Mouse (Mus musculus) liver, embryonic 16.5 days (tissue): ENCODE data around the gene Rnf220. TPM values are rescaled to one million over a fixed set of nuclear protein-coding genes. Genes with fewer than 3 reads are reported as not detected.

ENCODE experiments used
- ATAC-seq: fragments of 200-750 bp; cut with Nextera tagmentation; 2 replicates; pipeline ENCODE4 v1.8.0; 2017; ENCODE audit warnings: low read depth, mild to moderate bottlenecking, moderate number of reproducible peaks, moderate library complexity
- H3K27ac ChIP-seq: fragments of 300-500 bp; sonication (generic); 2 replicates; pipeline ENCODE4 v1.5.1; 2014; ENCODE audit warnings: mild to moderate bottlenecking, low read length
- H3K27me3 ChIP-seq: fragments of 300-500 bp; sonication (generic); 2 replicates; pipeline ENCODE4 v1.6.1; 2014; ENCODE audit warnings: low read depth, low read length, mixed read lengths; ENCODE audit not compliant: control insufficient read depth, insufficient read depth
- H3K36me3 ChIP-seq: fragments of 300-500 bp; sonication (generic); 2 replicates; pipeline ENCODE4 v1.6.1; 2014; ENCODE audit warnings: mild to moderate bottlenecking; ENCODE audit not compliant: control insufficient read depth, insufficient read depth
- H3K4me1 ChIP-seq: fragments of 300-500 bp; sonication (generic); 2 replicates; pipeline ENCODE4 v1.6.1; 2014; ENCODE audit warnings: low read depth, low read length, mixed read lengths; ENCODE audit not compliant: control insufficient read depth
- H3K4me2 ChIP-seq: fragments of 300-500 bp; sonication (generic); 2 replicates; pipeline ENCODE4 v1.6.1; 2014; ENCODE audit warnings: low read depth, low read length, mixed read lengths
- H3K4me3 ChIP-seq: fragments of 300-500 bp; sonication (generic); 2 replicates; pipeline ENCODE4 v1.5.1; 2014; ENCODE audit warnings: low read depth, mild to moderate bottlenecking, low read length
- H3K9ac ChIP-seq: fragments of 300-500 bp; sonication (generic); 2 replicates; pipeline ENCODE4 v1.6.1; 2014; ENCODE audit warnings: low read depth, low read length
- H3K9me3 ChIP-seq: fragments of 300-500 bp; sonication (generic); replicated peaks from 2 replicates; pipeline ENCODE4 v1.6.1; 2016; ENCODE audit warnings: low read length; ENCODE audit not compliant: control insufficient read depth
- WGBS: fragments of 180-500 bp; shearing (Covaris S2); extraction: QIAGEN DNeasy Blood & Tissue Kit; methylation state at CpG from one replicate; pipeline ENCODE4 v1.1.7; 2014; ENCODE audit not compliant: insufficient replicate concordance; 5-methylcytosine and 5-hydroxymethylcytosine counted together
- polyA plus RNA-seq: library from polyadenylated mRNA; unstranded; fragments of >200 nt; fragmentation: Nextera tagmentation; extraction: Ambion mirVana; gene quantifications from 2 replicates; pipeline ENCODE4 v1.2.1, GENCODE M21; 2015

Rnf220 gene
- polyA plus RNA-seq, 1 experiment from 2014 or later: 21.5 TPM

- Histone ChIP-seq H3K9ac (no peak overlapping the region), H3K27me3 (no peaks in the 10 kb centered on the region), H3K9me3 (no peaks in the 10 kb centered on the region), H3K4me2 (no peak overlapping the region), H3K4me3 (no peak overlapping the region), H3K36me3 (no peaks in the 10 kb centered on the region), H3K4me1 (no peaks in the 10 kb centered on the region), H3K27ac (no peak overlapping the region)
- ATAC-seq: no peak
- 61% methylated on average over 7 of the region's 7 CpGs for WGBS
Observed at GRCm38 (mm10) chr4:117361558-117361873, 135.3 kb downstream of the Rnf220 start.

GRCm38 (mm10) chr4:117360713-117361557, 135.9 kb downstream of the Rnf220 start:
- H3K4me1 ChIP-seq: no peaks in the 10 kb centered on the region; the same call in 1 of the 2 replicates
- H3K27me3 ChIP-seq: no peaks in the 10 kb centered on the region
- H3K9ac ChIP-seq: no peak overlapping the region
- ATAC-seq: no peak
- H3K36me3 ChIP-seq: no peaks in the 10 kb centered on the region
- no peak overlapping the region for H3K27ac ChIP-seq
- no peaks in the 10 kb centered on the region for H3K9me3 ChIP-seq
- H3K4me3 ChIP-seq: no peak overlapping the region
- H3K4me2 ChIP-seq: no peak overlapping the region
- whole genome bisulfite sequencing: 61% methylated on average over 16 of the region's 16 CpGs

DNA sequence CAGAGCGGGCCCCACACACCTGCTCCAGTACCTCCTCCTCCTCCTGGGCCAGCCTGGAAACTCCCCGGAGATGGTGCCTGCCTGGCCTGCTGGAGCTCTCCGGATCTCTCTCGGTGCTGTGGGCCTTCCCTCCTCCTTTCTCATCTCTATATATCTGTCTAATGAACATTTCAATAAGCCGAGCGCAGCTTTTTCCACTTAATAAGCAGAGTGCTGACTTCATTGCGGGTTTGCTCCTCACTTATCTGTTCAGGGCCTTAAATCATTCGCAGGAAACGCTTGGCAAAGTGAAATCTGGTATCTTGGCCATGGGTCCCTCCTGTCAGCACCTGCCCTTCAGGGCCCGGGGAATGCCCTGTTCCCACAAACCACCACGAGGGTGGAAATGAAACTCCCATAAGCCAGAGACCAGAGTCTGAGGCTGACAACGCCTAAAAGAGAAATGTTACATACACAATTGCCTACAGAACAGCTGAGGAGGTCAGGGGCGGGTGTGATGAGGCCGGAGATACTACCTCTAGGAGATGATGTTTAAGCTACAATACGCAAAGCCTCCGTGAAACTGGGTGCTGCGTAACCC, 137.0 kb downstream of the Rnf220 start:
- 57% methylated on average over 17 of the region's 17 CpGs for WGBS
- Histone ChIP-seq H3K4me1 (no peaks in the 10 kb centered on the region; the same call in 1 of the 2 replicates), H3K4me2 (no peak overlapping the region), H3K27ac (no peak overlapping the region), H3K4me3 (no peak overlapping the region), H3K27me3 (no peaks in the 10 kb centered on the region), H3K36me3 (no peaks in the 10 kb centered on the region), H3K9ac (no peak overlapping the region), H3K9me3 (no peaks in the 10 kb centered on the region)
- ATAC-seq: no peak

GRCm38 (mm10) chr4:117357917-117358316, 138.9 kb downstream of the Rnf220 start:
- H3K4me3 ChIP-seq: no peak overlapping the region
- H3K9ac ChIP-seq: no peak overlapping the region
- no peaks in the 10 kb centered on the region for H3K27me3 ChIP-seq
- no peaks in the 10 kb centered on the region; the same call in 1 of the 2 replicates for H3K4me1 ChIP-seq
- H3K9me3 ChIP-seq: no peaks in the 10 kb centered on the region
- no peaks in the 10 kb centered on the region for H3K36me3 ChIP-seq
- ATAC-seq: no peak
- H3K4me2 ChIP-seq: no peak overlapping the region
- H3K27ac ChIP-seq: no peak overlapping the region
- WGBS: 58% methylated on average over 7 of the region's 7 CpGs

GRCm38 (mm10) chr4:117357104-117357503, 139.7 kb downstream of the Rnf220 start:
- Histone ChIP-seq H3K27me3 (no peaks in the 10 kb centered on the region), H3K9me3 (no peaks in the 10 kb centered on the region), H3K27ac (no peak overlapping the region), H3K4me2 (no peak overlapping the region), H3K36me3 (no peaks in the 10 kb centered on the region), H3K4me3 (no peak overlapping the region), H3K4me1 (no peaks in the 10 kb centered on the region; the same call in 1 of the 2 replicates), H3K9ac (no peak overlapping the region)
- no peak for ATAC-seq
- 71% methylated on average over 5 of the region's 5 CpGs for WGBS

DNA sequence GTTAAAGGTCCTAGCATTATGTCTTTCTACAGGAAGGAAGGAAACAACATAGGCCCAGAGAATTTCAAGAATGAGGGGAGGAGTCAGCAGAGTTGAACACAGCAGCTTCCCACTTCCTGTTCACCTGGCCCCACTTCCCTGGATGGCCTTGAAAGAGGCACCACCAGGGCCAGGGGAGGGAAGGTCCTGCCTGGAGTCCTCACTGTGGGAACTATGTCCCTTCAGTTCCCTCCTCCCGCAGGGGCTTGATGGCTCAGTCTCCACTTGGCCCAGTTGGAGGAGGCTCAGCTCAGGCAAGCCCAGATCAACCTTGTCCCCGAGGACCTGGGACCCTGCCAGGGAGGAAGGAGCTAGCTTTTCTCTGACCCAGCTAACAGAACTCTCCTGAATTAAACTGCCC, 140.6 kb downstream of the Rnf220 start:
- no peak overlapping the region for H3K4me2 ChIP-seq
- no peaks in the 10 kb centered on the region for H3K36me3 ChIP-seq
- no peak overlapping the region for H3K4me3 ChIP-seq
- 19% methylated on average over 2 of the region's 2 CpGs for WGBS
- no peaks in the 10 kb centered on the region for H3K9me3 ChIP-seq
- H3K27ac ChIP-seq: no peak overlapping the region
- H3K9ac ChIP-seq: no peak overlapping the region
- no peaks in the 10 kb centered on the region; the same call in 1 of the 2 replicates for H3K4me1 ChIP-seq
- ATAC-seq: no peak
- H3K27me3 ChIP-seq: no peaks in the 10 kb centered on the region

DNA sequence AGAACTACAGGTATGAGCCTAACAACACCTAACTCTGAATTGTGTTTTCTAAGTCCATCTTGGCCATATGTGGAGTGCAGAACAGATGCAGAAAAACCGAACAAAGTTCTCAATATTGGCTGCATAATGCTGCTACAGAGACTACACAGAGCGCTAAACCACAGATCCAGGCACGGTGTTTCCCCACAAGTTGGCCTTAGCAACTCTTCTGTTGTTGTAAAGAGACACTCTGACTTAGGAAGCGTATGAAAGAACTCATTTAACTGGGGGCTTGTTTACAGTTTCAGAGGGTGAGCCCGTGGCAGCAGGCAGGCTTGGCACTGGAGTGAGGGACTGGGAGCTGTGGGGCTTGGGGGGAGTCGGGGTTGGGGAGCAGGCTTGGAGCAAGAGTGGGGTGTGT, 142.2 kb downstream of the Rnf220 start:
- Histone ChIP-seq H3K27ac (no peak overlapping the region), H3K27me3 (no peaks in the 10 kb centered on the region), H3K4me1 (no peaks in the 10 kb centered on the region; the same call in 1 of the 2 replicates), H3K4me2 (no peak overlapping the region), H3K9ac (no peak overlapping the region), H3K9me3 (no peaks in the 10 kb centered on the region), H3K36me3 (no peaks in the 10 kb centered on the region), H3K4me3 (no peak overlapping the region)
- no peak for ATAC-seq
- WGBS: 56% methylated on average over 6 of the region's 6 CpGs

- H3K27ac ChIP-seq: no peak overlapping the region
- H3K4me3 ChIP-seq: no peak overlapping the region
- no peak overlapping the region for H3K4me2 ChIP-seq
- no peaks in the 10 kb centered on the region for H3K9me3 ChIP-seq
- ATAC-seq: no peak
- H3K27me3 ChIP-seq: no peaks in the 10 kb centered on the region
- no peaks in the 10 kb centered on the region; the same call in 1 of the 2 replicates for H3K4me1 ChIP-seq
- 55% methylated on average over 9 of the region's 9 CpGs for WGBS
- no peaks in the 10 kb centered on the region for H3K36me3 ChIP-seq
- H3K9ac ChIP-seq: no peak overlapping the region
Observed at GRCm38 (mm10) chr4:117352957-117353356, 143.9 kb downstream of the Rnf220 start.

DNA sequence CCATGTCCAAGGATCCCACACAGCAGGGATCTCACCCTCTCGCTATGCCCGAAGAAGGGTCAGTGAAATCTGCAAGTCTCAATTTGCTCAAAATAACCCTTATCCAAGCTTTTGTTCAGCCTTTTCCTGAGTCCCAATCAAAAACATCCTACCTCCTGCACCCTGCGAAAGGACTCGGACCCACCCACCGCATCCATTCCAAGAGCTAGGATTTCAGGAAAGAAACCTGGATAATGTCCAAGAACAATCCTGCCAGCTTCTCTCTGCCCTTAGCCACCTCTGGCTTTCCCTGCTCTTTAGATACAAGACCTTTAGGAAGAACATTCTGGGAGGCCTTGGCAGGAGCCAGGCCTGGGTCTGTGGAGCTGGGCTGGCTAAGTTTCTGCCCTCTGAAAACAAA, 144.8 kb downstream of the Rnf220 start:
- H3K9ac ChIP-seq: no peak overlapping the region
- no peaks in the 10 kb centered on the region for H3K27me3 ChIP-seq
- no peaks in the 10 kb centered on the region; the same call in 1 of the 2 replicates for H3K4me1 ChIP-seq
- no peak overlapping the region for H3K27ac ChIP-seq
- WGBS: 82% methylated on average over 5 of the region's 5 CpGs
- H3K4me3 ChIP-seq: no peak overlapping the region
- H3K36me3 ChIP-seq: no peaks in the 10 kb centered on the region
- H3K9me3 ChIP-seq: no peaks in the 10 kb centered on the region
- H3K4me2 ChIP-seq: no peak overlapping the region
- no peak for ATAC-seq
